In the genomic region with DNA sequence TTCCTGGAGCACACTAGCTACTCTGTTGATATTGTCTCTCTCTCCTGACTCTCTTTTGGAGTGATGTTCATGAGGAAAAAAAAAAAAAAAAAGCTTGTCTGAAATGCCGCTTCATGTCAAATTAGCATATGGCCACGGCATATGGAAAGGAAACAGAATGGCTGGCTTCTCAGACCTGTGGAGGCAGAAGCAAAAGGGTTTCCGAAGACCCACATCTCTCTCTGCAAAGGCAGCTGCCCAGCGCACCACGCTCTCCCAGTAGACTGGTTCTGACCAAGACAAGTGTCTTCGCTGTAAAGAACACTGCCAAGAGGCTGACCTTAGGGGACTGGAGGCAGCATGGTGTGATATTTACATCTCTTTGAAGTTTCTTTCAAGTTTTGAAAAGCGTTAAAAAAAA, we compare ENCODE assay signal across 19 mouse cellular contexts.
DNase-seq lines count a peak whose midpoint lies in the region; ATAC-seq and TF ChIP-seq lines count a peak whose summit lies in the region.
"Had no signal": no experiment of that assay in that cellular context is flagged by ENCODE, and none has a peak within 500 bp of the region (broad histone marks: within the 10 kb centered on the region; RNA-seq: fewer than 3 reads in every experiment).

No protein-coding gene starts in this region.

- TF ChIP-seq CTCF in brain, embryonic 14.5 days (IDR thresholded peaks at IDR 0.05; ENCODE audit: borderline replicate concordance, extremely low read depth, insufficient read depth, insufficient read length), result no peak

- peak; percentile 5 to 25 for DNase-seq in adrenal gland, postnatal 36 days
- no peak for DNase-seq in adrenal gland, adult 18-20 months (ENCODE audit: low spot score in 2 of 2)
- DNase-seq in left cerebral cortex, postnatal 4 days, result peak; percentile 29
- DNase-seq in left cerebral cortex, postnatal 25 days (ENCODE audit: low spot score in 2 of 2), result no peak
- peak; percentile 17 for DNase-seq in brain, embryonic 14.5 days (ENCODE audit: low read depth)
- DNase-seq in cerebellum, postnatal 10 days, result peak; percentile 26 to 33
- DNase-seq in gastrocnemius, postnatal 14 days, result no peak
- DNase-seq: adrenal gland, adult 2 months; adrenal gland, postnatal 25 days; B cell, adult 2 months; forebrain, postnatal 0 days; heart, adult 18-20 months; heart, postnatal 10 days; heart, postnatal 4 days; kidney, adult 18-20 months had no signal

- no peak for ATAC-seq in megakaryocyte progenitor cell, adult 5-6 weeks (replicated peaks; ENCODE audit: poor library complexity)
- ATAC-seq: CD4-positive, CD25-positive, alpha-beta regulatory T cell, adult 4 months; forebrain, embryonic 13.5 days; forebrain, postnatal 0 days; intestine, embryonic 15.5 days had no signal

- no peak for TF ChIP-seq POLR2A in brain, embryonic 14.5 days (IDR thresholded peaks at IDR 0.05; ENCODE audit: borderline replicate concordance, extremely low read depth, insufficient read depth, insufficient read length, poor library complexity, severe bottlenecking)

- intact Hi-C loops in left cerebral cortex, postnatal 4 days (cut with DNase I), result no loop called here
- intact Hi-C loops in left cerebral cortex, postnatal 25 days (cut with DNase I), result no loop called here
- intact Hi-C loops in gastrocnemius, postnatal 14 days (cut with DNase I; ENCODE audit: low total_unique reads), result no loop called here

Comparison
In these comparisons a context has a peak if more than half of its experiments do, and no peak if none do; other contexts are left out.
1. DNase-seq: peak in adrenal gland, postnatal 36 days (2 of 2), left cerebral cortex, postnatal 4 days (single experiment), brain, embryonic 14.5 days (single experiment) and cerebellum, postnatal 10 days (2 of 2); none in adrenal gland, adult 18-20 months (0 of 2), left cerebral cortex, postnatal 25 days (0 of 2) and gastrocnemius, postnatal 14 days (single experiment).